Mouse (Mus musculus) right cerebral cortex, postnatal 36 days (tissue): ENCODE measurements at regions not wholly inside any gene's neighbourhood (a gene's known extent, or its start where the extent isn't known, plus 50 kb on each side); places are given as distances from the start of the nearest gene placed in this dataset.

Experiments
- DNase-seq, 2 experiments: peaks; one replicate each; pipeline ENCODE4 v3.0.0; 2022; ENCODE audit warnings: low spot score in 2 of 2, mixed read lengths in 1 of 2

GRCm38 (mm10) chrX:49387439-49387838 is 76.3 kb upstream of the Arhgap36 start:
- DNase-seq: no peak

- no peak for DNase-seq
These were observed 86.7 kb upstream of the Arhgap36 start for GRCm38 (mm10) chrX:49377067-49377466.

GRCm38 (mm10) chrX:49370384-49370783 is 82.3 kb upstream of the Enox2 start:
- DNase-seq: no peak

- peak in 1 of 2 experiments; percentile 0 for DNase-seq
These were observed 81.3 kb upstream of the Enox2 start for GRCm38 (mm10) chrX:49369404-49369803.

- DNase-seq: no peak
These were observed 58.4 kb upstream of the Enox2 start for GRCm38 (mm10) chrX:49346451-49346850.
